Mouse (Mus musculus) bone marrow macrophage, adult 2 months (primary cell): Measurements from ENCODE around the gene Pigr.

Experiments used
- CTCF ChIP-seq: IDR thresholded peaks from 2 replicates; pipeline ENCODE4 v1.5.1; 2012; ENCODE audit warnings: low read depth, mild to moderate bottlenecking, low read length, moderate library complexity
- POLR2A ChIP-seq: IDR thresholded peaks from 2 replicates; pipeline ENCODE4 v1.6.1; 2012; ENCODE audit warnings: mild to moderate bottlenecking, low read depth, low read length, borderline replicate concordance

- TF ChIP-seq POLR2A, result no peak
- no peak for TF ChIP-seq CTCF
Measured at GRCm38 (mm10) chr1:130801511-130801910, 25.0 kb upstream of the Pigr start.
